Mouse (Mus musculus) limb, embryonic 15.5 days (tissue): ENCODE measurements at regions not wholly inside any gene's neighbourhood (a gene's known extent, or its start where the extent isn't known, plus 50 kb on each side); places are given as distances from the start of the nearest gene placed in this dataset.

Source experiments
- ATAC-seq: fragments of 200-750 bp; cut with Nextera tagmentation; 2 replicates; pipeline ENCODE4 v1.8.0; 2017; ENCODE audit warnings: low read depth, moderate TSS enrichment; ENCODE audit not compliant: insufficient number of reproducible peaks, low FRiP score, low TSS enrichment
- H3K27ac ChIP-seq: fragments of 300-500 bp; sonication (generic); 2 replicates; pipeline ENCODE4 v1.5.1; 2015; ENCODE audit warnings: moderate library complexity, mild to moderate bottlenecking, inconsistent platforms
- H3K27me3 ChIP-seq: fragments of 300-500 bp; sonication (generic); 2 replicates; pipeline ENCODE4 v1.6.1; 2015; ENCODE audit warnings: inconsistent platforms
- H3K36me3 ChIP-seq: fragments of 300-500 bp; sonication (generic); 2 replicates; pipeline ENCODE4 v1.6.1; 2015; ENCODE audit warnings: inconsistent platforms
- H3K4me1 ChIP-seq: fragments of 300-500 bp; sonication (generic); 2 replicates; pipeline ENCODE4 v1.6.1; 2015; ENCODE audit warnings: inconsistent platforms
- H3K4me2 ChIP-seq: fragments of 300-500 bp; sonication (generic); 2 replicates; pipeline ENCODE4 v1.6.1; 2015; ENCODE audit warnings: mild to moderate bottlenecking, inconsistent platforms
- H3K4me3 ChIP-seq: fragments of 300-500 bp; sonication (generic); 2 replicates; pipeline ENCODE4 v1.5.1; 2015; ENCODE audit warnings: mild to moderate bottlenecking, inconsistent platforms
- H3K9ac ChIP-seq: fragments of 300-500 bp; sonication (generic); 2 replicates; pipeline ENCODE4 v1.6.1; 2015; ENCODE audit warnings: inconsistent platforms
- H3K9me3 ChIP-seq: fragments of 300-500 bp; sonication (generic); 2 replicates; pipeline ENCODE4 v1.6.1; 2016; ENCODE audit warnings: inconsistent platforms
- WGBS: fragments of 180-500 bp; shearing (Covaris S2); methylation state at CpG from one replicate; pipeline ENCODE4 v1.1.7; 2015; 5-methylcytosine and 5-hydroxymethylcytosine counted together

DNA sequence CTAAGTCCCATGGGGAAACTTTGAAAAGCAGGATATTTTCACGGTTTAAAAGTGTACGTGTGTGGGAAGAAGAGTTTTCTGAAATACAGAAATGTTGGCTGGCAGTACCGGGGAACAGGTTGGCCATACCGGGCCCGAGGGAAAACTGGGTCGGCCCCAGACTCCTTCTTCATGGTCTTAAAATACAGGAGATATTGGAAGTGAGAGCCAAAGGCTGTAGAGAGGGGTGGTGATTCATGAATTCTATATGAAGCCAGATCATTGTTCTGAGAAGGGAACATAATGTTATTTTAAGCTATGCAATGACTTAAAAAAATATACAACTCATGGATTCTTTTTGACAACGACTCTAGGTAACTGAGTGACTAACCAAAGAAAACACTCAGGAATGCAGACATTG lies 133.3 kb upstream of the Atxn1 start:
- WGBS: 70% methylated on average over 7 of the region's 7 CpGs

DNA sequence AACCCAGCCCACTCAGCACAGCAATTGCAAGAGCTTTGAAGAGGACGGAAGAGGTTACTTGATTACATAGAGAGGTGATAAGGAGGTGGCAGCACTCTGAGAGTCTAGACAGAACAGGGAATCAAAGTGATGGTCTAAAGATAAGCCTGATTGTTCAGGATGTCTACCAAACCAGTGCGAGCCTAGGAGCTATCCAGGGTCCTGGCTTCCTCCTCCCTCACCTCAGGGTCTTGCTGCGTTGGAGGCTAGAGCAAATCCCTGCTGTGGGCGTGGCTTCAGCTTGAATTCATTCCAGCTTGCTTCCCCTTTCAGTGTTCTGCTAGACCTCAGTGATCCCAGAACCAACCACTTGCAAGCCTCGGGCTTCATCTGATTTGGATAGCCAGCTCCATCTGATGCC lies 132.2 kb upstream of the Atxn1 start:
- H3K27me3 ChIP-seq: no peaks in the 10 kb centered on the region
- WGBS: 3% methylated on average over 5 of the region's 5 CpGs
- no peak for ATAC-seq
- H3K4me3 ChIP-seq: no peak overlapping the region
- H3K4me1 ChIP-seq: no peaks in the 10 kb centered on the region
- H3K36me3 ChIP-seq: no peaks in the 10 kb centered on the region
- no peaks in the 10 kb centered on the region for H3K9me3 ChIP-seq
- H3K27ac ChIP-seq: no peak overlapping the region
- H3K4me2 ChIP-seq: no peak overlapping the region
- H3K9ac ChIP-seq: no peak overlapping the region

More for the DNA sequence above, 133.3 kb upstream of the Atxn1 start:
- H3K4me1 ChIP-seq: no peaks in the 10 kb centered on the region
- H3K27me3 ChIP-seq: no peaks in the 10 kb centered on the region
- no peaks in the 10 kb centered on the region for H3K9me3 ChIP-seq
- no peak for ATAC-seq
- H3K27ac ChIP-seq: no peak overlapping the region
- no peak overlapping the region for H3K4me2 ChIP-seq
- H3K4me3 ChIP-seq: no peak overlapping the region
- no peaks in the 10 kb centered on the region for H3K36me3 ChIP-seq
- no peak overlapping the region for H3K9ac ChIP-seq

DNA sequence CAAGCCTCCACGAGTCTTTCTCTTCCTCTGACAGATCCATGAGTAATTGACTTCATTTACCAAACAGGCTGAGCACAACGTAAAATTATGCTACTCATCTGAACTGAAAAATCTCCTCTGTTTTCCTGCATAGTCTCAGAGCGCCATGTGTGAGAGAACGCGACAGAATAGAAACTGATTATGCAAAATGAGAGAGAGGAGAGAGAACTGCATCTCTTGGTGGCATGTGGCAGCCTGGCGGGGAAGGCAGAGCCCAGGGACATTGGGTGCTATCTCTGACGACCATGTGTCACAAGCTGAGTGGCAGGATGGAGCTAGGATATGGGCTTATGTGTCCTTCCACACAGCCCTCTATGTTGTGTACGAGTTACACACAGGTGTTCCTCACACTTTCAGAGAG lies 131.6 kb upstream of the Atxn1 start:
- no peak for ATAC-seq
- H3K4me1 ChIP-seq: no peaks in the 10 kb centered on the region
- H3K4me3 ChIP-seq: no peak overlapping the region
- H3K27me3 ChIP-seq: no peaks in the 10 kb centered on the region
- H3K4me2 ChIP-seq: no peak overlapping the region
- no peak overlapping the region for H3K27ac ChIP-seq
- 61% methylated on average over 8 of the region's 8 CpGs for WGBS
- no peaks in the 10 kb centered on the region for H3K9me3 ChIP-seq
- H3K9ac ChIP-seq: no peak overlapping the region
- no peaks in the 10 kb centered on the region for H3K36me3 ChIP-seq

DNA sequence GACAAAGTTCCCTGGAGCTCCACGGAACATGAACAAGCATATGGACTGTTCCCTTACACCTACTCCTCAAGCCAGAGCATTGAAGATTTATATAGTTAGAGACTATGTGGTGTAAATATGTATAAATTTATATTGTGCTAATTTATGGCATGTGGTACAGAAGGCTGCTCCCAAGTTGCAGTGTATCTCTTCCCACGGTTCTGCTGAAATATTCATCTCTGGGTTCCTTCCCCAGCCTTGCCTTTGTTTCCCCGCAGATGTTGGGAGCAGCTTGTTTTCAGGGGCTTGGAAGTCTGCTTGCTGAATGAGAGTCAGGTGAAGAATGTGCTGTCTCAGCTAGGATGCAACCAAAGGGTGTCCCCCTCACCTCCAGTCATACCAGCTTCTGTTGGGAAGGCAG lies 128.0 kb upstream of the Atxn1 start:
- Histone ChIP-seq H3K4me3 (no peak overlapping the region), H3K9me3 (no peaks in the 10 kb centered on the region), H3K4me1 (no peaks in the 10 kb centered on the region), H3K27me3 (no peaks in the 10 kb centered on the region), H3K27ac (no peak overlapping the region), H3K9ac (no peak overlapping the region), H3K36me3 (no peaks in the 10 kb centered on the region), H3K4me2 (no peak overlapping the region)
- 86% methylated on average over 3 of the region's 3 CpGs for WGBS
- no peak for ATAC-seq

DNA sequence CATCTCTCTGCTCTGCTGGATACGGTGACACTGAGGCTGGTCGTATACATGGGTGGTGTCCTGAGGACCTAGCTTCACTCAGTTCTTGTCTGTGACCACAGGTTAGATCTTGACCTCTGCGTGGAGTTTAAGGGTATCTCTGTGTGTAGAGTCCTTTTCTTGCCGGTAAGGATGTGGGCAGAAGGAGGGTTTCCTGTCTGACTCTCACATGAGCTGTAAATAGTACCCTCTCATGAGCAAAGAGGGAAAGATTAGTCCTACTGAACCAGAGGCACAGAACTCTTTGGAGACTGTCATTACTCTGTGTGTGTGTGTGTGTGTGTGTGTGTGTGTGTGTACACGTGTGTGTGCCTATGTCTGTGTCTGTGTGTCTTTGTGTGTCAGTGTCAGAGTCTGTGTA lies 126.3 kb upstream of the Atxn1 start:
- Histone ChIP-seq H3K27me3 (no peaks in the 10 kb centered on the region), H3K9me3 (no peaks in the 10 kb centered on the region), H3K27ac (no peak overlapping the region), H3K36me3 (no peaks in the 10 kb centered on the region), H3K4me3 (no peak overlapping the region), H3K4me1 (no peaks in the 10 kb centered on the region), H3K4me2 (no peak overlapping the region), H3K9ac (no peak overlapping the region)
- no peak for ATAC-seq
- 65% methylated on average over 5 of the region's 5 CpGs for WGBS

DNA sequence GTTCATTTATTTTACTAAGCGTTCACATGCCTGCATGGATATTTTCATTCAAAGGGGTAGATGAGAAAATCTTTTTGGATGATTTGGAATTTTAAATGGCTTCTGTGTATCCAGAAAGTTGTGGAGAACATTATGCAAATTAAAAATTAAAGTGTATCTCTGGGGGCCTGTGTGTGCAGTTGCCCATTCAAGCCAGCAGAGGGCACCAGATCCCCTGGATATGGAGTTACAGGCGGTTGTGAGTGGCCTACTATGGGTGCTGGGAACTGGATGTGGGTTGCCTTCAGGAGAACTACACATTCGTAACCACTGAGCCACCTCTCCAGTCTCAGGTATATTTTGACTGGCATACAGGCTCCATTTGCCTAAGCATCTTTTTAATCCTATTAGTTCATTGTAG lies 123.4 kb upstream of the Atxn1 start:
- Histone ChIP-seq H3K4me2 (no peak overlapping the region), H3K27ac (no peak overlapping the region), H3K4me1 (no peaks in the 10 kb centered on the region), H3K4me3 (no peak overlapping the region), H3K9ac (no peak overlapping the region), H3K27me3 (no peaks in the 10 kb centered on the region), H3K9me3 (no peaks in the 10 kb centered on the region), H3K36me3 (no peaks in the 10 kb centered on the region)
- 86% methylated on average over 3 of the region's 3 CpGs for WGBS
- ATAC-seq: no peak

DNA sequence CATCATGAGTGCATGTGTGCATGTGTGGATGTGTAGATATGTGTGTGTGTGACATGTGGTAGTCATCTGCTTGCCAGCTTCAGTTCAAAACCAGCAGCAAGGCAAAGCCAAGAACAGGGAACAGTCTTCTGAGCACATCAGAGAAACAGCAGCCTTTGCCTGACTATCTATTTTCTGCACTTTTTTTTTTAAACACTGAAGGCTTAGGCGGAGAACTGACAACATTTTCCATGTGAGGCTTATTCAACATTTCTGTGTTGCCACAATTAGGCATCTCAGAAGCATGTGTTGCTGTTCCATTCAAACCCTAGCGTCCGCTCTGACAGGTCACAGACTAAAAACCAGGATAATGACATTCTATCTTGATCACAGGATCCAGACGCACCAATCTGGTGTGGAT lies 122.9 kb upstream of the Atxn1 start:
- H3K27me3 ChIP-seq: no peaks in the 10 kb centered on the region
- no peak for ATAC-seq
- H3K4me1 ChIP-seq: no peaks in the 10 kb centered on the region
- no peak overlapping the region for H3K27ac ChIP-seq
- H3K9me3 ChIP-seq: no peaks in the 10 kb centered on the region
- no peak overlapping the region for H3K4me2 ChIP-seq
- no peak overlapping the region for H3K9ac ChIP-seq
- H3K36me3 ChIP-seq: no peaks in the 10 kb centered on the region
- 88% methylated on average over 4 of the region's 4 CpGs for WGBS
- no peak overlapping the region for H3K4me3 ChIP-seq

DNA sequence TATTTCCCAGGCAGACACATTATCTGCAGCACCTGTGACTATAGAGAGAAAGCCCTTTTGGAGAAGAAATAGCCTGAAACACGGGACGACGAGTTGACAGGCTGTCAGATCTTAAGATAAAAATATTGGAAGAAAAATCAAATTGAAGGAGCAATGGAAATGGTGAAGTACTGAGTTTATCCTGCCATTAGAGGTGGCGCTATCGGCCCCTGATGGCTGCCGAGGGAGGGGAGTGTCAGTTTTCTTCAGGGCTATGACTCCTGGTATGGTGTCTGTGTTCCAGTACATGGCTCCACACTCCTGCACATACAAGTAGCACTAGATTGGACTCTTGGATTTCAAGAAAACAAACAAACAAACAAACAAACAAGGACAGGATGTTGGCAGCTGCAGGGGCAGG lies 112.1 kb upstream of the Atxn1 start:
- Histone ChIP-seq H3K9ac (no peak overlapping the region), H3K27me3 (no peaks in the 10 kb centered on the region), H3K4me3 (no peak overlapping the region), H3K27ac (no peak overlapping the region), H3K36me3 (no peaks in the 10 kb centered on the region), H3K4me2 (no peak overlapping the region), H3K4me1 (no peaks in the 10 kb centered on the region), H3K9me3 (no peaks in the 10 kb centered on the region)
- 66% methylated on average over 6 of the region's 6 CpGs for WGBS
- no peak for ATAC-seq

DNA sequence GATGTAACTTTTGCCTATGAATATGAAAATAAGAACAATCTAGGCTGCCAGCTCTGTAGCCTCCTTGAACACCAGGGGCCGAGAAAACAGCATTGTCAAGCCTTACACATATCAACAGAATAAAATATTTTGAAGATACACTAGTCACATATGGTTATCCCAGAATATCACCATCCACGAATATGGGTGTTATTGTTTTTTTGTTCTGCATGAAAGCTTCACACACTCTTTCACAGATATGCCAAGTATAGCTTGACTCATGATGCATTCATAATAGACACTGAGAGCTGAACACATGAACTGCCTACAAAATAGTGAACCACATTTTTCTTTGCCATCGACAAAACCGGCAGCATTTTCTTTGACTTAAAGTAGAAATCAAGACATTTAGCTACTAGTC lies 106.9 kb upstream of the Atxn1 start:
- Histone ChIP-seq H3K27ac (no peak overlapping the region), H3K4me3 (no peak overlapping the region), H3K4me2 (no peak overlapping the region), H3K4me1 (no peaks in the 10 kb centered on the region), H3K9me3 (no peaks in the 10 kb centered on the region), H3K27me3 (no peaks in the 10 kb centered on the region), H3K9ac (no peak overlapping the region), H3K36me3 (no peaks in the 10 kb centered on the region)
- 88% methylated on average over 4 of the region's 4 CpGs for WGBS
- ATAC-seq: no peak

DNA sequence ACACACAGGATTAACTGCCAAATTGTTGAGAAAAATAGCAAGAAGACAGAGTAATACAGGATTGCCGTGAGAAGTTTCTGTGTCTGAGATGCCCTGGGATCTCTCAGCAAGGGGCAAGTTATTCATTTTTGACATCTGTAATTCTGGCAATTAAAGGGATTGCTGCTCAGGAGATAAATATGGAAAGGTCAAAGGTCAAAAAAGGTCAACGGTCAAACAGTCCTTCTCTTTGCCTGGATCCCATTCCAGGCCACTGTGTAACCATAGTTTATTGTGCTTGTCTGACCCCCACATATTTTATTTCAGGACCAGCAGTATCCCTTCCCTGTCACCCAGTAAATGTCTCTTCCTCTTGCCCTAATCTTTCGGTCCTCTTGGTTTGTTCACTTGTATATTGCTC lies 104.8 kb upstream of the Atxn1 start:
- ATAC-seq: no peak
- H3K4me3 ChIP-seq: no peak overlapping the region
- H3K9ac ChIP-seq: no peak overlapping the region
- 49% methylated on average over 3 of the region's 3 CpGs for WGBS
- no peaks in the 10 kb centered on the region for H3K27me3 ChIP-seq
- H3K27ac ChIP-seq: no peak overlapping the region
- H3K9me3 ChIP-seq: no peaks in the 10 kb centered on the region
- H3K36me3 ChIP-seq: no peaks in the 10 kb centered on the region
- H3K4me2 ChIP-seq: no peak overlapping the region
- no peaks in the 10 kb centered on the region for H3K4me1 ChIP-seq

DNA sequence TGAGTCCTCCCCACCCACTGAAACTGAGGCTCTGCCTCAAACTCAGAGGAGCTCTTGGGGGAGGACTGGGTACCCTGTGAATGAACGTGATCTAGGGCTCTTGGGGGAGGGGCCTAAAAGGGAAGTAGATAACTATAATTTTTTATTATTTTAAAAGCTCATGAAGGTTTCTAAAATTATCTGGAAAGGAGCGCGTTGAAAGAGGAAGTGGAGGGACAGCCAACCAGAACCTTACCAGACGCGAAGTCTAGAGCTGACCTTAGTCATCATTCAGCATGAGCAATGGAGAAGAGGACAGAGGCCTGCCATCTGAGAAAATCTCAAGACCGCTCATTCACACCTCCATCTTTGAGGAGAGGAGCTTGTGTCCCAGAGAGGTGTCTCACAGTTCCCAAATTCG lies 98.0 kb upstream of the Atxn1 start:
- Histone ChIP-seq H3K4me2 (no peak overlapping the region), H3K27me3 (no peaks in the 10 kb centered on the region), H3K36me3 (no peaks in the 10 kb centered on the region), H3K4me3 (no peak overlapping the region), H3K4me1 (peaks cover 6% of the 10 kb centered on the region; the same call in 1 of the 2 replicates), H3K9ac (no peak overlapping the region), H3K27ac (no peak overlapping the region), H3K9me3 (no peaks in the 10 kb centered on the region)
- ATAC-seq: no peak
- WGBS: 90% methylated on average over 7 of the region's 7 CpGs

DNA sequence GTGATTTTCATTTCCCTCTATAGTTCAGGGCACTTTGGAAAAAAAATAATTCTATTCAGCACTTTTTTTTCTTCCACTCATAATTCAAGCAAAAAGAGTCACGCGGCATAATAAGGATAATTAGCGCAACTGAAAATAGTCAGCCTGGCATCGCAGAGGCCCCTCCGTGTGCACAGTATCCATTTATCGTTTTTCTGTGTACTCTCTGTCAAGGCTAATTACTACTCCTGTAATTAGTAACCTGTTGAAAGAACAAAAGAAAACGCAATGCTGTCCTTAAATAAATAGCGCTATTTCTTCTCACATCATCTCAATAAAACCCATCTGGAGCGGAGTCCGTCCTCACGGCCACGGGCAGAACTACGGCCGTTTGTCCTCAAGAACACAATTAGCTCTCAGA lies 95.1 kb upstream of the Atxn1 start:
- H3K4me1 ChIP-seq: peaks cover 6% of the 10 kb centered on the region; the same call in 1 of the 2 replicates
- no peak overlapping the region for H3K27ac ChIP-seq
- no peak for ATAC-seq
- H3K9ac ChIP-seq: no peak overlapping the region
- H3K4me2 ChIP-seq: no peak overlapping the region
- no peaks in the 10 kb centered on the region for H3K27me3 ChIP-seq
- no peaks in the 10 kb centered on the region for H3K9me3 ChIP-seq
- no peaks in the 10 kb centered on the region for H3K36me3 ChIP-seq
- 76% methylated on average over 14 of the region's 14 CpGs for WGBS
- H3K4me3 ChIP-seq: no peak overlapping the region

DNA sequence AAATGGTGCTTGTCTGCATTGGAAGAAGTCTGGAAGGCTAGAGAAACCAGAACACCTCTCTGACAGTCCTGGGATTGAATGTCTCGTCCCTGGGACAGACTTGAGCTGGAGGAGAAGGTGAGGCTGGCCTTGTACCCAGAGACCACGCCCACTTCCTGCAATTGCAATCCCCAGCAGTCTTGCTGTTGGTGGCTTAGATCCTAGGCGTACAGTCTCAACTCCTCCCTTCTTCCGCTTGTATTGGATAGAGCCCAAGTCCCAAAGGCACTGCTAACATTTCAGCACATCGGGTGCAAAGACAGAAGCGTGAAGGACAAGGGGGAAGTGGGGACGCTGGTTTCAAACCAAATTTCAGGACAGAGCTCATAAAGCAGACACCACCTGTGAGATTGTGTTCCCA lies 94.1 kb upstream of the Atxn1 start:
- H3K9me3 ChIP-seq: no peaks in the 10 kb centered on the region
- WGBS: 22% methylated on average over 7 of the region's 7 CpGs
- no peak overlapping the region for H3K9ac ChIP-seq
- H3K27ac ChIP-seq: no peak overlapping the region
- no peak overlapping the region for H3K4me2 ChIP-seq
- H3K27me3 ChIP-seq: no peaks in the 10 kb centered on the region
- no peak overlapping the region for H3K4me3 ChIP-seq
- no peak for ATAC-seq
- no peaks in the 10 kb centered on the region for H3K36me3 ChIP-seq
- peaks cover 6% of the 10 kb centered on the region; the same call in 1 of the 2 replicates for H3K4me1 ChIP-seq
